Mouse (Mus musculus) layer of hippocampus, postnatal 36 days (tissue): ENCODE measurements around the gene Adgrd1. TPM values are rescaled to one million over a fixed set of nuclear protein-coding genes. Genes with fewer than 3 reads are reported as not detected.

Experiments
- DNase-seq, 2 experiments: peaks; one replicate each; pipeline ENCODE4 v3.0.0; 2022
- total RNA-seq, 2 experiments: library from RNA; stranded (reverse); gene quantifications; 2 replicates each; pipeline ENCODE4 v1.2.3; 2021

The Adgrd1 gene
- total RNA-seq, 2 experiments from 2014 or later, result 0.32 to 0.35 TPM

DNA sequence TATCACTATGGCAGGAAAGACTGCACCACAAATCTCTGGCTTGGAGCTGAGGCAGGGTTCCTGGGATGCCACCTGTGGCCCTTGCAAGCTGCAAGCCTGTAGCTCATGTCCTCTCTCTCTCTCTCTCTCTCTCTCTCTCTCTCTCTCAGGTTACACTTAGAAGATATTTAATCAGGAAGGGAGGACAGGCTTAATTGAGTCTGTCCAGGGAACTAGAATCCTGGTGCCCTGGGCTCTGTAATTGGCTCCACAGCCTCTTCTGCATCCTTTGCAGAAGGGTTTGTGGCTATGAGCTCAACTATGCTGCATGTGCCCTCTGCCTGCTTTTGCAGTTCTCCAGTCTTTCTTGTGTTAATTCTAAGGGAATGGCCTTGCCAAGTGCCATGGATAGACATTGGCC lies 111.7 kb downstream of the Adgrd1 start:
- DNase-seq, result no peak

DNA sequence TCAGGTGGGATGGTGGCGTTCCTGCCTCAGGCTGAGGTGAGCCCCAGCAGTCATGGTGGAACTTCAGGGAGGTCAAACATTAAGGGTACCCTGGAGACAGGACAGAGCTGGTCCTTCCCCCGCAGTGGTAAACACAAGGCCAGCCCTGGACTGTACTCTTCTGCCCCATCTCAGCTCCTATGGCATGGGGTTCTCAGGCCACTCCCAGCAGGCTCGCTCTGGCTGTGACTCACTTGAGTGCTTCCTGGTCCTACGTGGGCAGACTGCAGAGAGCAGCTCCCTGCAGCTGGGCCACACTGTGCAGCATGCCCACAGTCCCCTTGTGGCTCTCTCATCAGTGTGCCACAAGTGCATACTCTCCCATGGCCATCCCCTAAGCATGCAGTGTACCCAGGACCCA lies 112.3 kb downstream of the Adgrd1 start:
- no peak for DNase-seq

DNA sequence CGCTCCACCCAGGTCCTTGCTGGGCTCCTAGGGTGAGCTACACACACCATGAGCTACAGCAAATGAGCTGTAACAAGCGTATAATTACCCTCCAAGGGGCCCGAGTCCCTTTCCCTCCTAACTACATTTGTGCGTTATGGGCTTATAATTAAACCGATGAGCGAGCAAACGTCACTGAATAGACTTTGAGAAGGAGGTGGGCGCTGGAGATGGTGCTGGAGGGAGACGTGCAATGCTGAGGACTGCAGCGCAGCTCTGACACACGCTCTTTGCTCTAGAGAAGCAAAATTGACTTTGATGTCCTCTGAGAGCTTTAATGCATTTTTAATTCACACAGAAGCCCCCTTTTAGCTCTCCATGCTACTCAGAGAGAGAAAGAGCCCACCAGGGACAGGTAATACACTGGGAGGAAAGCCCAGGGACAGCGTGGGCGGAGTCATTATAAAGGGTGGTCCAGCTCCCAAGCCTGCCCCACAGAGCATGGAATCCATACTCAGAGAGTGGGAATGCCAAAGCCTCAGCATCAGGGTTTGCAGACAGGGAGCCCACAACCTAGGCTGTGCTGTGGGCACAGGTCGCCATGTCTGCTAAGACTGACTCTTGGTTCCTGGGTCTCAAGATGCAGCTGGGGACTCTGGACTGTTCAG lies 115.0 kb downstream of the Adgrd1 start:
- DNase-seq, result no peak

DNA sequence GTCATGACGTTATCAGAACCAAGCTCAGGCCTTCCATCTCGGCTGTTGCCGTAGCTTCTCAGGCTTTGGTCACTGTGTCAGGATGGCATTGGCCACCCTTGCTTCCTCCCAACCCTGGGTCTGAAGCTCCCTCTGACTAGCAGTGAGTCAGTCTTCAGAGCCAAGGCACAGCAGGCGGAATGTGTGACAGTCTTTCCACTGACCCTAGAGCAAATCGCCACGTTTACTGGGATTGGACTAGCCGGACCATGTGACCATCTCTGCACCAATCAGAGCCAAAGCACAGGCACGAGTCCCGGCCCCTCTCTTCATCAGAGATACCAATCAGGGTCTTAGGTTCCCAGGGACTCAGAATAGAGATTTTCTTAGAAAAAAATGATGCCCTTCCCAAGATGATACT lies 117.5 kb downstream of the Adgrd1 start:
- no peak for DNase-seq

DNA sequence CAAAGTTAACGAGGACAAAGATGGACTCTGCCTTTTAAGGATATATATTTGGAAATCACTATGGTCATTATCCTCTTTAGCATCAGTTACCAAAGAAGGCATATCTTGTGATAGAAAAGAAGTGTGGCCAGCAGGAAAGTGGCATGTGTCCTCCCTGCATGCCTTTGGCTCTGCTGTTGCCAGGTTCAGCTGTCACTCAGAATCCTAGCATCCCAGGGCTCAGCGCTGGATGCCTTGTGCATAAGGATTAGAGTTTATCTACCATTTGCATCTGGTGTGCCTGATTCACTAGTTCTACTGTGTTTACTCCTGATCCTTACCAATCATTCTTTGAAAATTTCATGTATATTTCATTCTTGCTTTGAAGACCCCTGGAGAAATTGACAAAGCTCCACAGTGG lies 119.5 kb downstream of the Adgrd1 start:
- no peak for DNase-seq

DNA sequence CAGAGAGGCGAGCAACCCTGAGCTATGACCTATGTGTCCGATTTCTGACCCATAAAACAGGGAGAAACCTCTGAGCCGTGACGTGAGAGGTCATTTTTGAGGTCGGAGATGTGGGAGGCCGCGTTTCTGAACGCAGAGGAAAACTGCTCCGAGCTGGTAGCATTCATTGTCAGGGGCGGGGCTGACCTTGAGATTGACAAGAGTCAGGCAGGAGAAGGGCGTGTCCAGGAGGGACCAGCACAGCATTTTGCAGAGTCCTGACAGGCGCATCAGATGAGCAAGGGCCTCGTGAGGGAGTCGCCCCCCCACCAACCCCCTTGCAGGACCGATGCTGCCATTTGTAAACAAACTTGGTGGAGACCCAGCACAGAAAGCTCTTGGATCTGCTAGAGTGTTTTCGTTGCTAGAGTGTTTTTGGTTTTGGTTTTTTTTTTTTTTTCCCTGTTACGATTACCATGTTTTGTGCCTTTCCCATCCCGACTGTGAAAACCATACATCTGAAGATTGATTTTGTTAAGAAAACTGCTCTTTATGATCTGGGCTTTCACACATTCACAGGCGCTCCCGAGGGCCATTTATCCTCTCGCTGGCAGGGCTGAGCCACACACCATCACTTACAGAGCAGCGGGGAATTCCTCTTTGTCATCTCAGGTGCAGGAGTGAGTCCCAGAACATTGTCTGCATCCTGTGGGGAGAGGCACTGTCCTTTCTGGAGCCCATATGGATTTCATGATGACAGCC lies 121.1 kb downstream of the Adgrd1 start:
- DNase-seq, result no peak

DNA sequence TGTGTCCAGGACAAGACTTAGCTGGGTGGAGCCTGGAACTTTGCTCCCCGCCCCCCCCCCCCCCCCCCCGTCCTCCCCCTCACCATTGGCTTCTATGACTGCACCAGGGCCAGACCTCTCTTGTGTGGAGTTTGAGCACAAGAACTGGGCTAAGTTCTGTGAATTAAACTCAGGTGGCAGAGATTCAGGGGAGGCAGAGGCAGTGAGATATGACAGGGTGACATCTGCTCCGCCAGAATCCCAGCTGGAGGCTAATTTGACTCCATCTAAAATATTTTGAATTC lies 121.6 kb downstream of the Adgrd1 start:
- no peak for DNase-seq

DNA sequence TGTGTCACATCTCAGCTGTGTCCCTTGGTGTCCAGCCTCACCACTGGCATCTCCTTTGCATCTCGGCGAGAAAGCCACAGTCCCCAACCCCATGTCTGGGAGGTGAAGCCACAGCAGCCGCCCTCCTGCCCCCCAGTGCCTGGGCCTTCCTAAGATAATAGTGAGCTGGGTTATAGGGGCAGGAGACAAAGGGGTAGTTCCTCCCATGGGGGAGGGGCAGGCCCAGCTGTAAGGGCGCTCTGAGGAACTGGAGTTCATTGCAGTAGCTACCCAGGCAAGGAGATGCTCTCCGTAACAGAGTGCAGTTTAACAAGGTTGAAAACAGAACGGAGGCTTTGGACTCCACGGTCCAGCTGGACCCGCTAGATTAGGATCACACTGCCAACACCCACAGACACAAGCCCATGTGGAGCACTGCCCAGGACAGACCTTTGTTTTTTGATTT lies 122.0 kb downstream of the Adgrd1 start:
- peak in 1 of 2 experiments; percentile 8 for DNase-seq

DNA sequence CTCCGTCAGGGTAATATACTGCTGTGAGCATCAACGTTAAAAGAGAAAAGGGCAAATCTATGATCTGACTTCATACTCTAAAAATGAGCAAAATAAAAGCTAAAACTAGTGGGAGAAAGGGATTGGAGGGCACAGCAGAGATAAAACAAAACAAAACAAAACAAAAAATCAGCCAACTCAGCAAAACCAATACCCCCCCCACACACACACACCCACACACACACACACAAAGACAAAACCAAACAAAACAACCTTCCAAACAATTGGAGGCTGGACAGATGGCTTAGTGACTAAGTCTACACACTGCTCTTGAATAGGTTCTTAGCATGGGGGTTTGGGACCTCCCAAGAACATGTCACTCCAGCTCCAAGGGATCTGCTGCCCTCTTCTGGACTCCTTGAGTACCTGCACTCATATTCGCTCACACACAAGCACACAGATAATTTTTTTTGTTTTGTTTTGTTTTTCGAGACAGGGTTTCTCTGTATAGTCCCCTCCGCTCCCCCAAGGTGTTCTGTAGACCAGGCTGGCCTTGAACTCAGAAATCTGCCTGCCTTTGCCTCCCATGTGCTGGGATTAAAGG lies 122.7 kb downstream of the Adgrd1 start:
- no peak for DNase-seq

DNA sequence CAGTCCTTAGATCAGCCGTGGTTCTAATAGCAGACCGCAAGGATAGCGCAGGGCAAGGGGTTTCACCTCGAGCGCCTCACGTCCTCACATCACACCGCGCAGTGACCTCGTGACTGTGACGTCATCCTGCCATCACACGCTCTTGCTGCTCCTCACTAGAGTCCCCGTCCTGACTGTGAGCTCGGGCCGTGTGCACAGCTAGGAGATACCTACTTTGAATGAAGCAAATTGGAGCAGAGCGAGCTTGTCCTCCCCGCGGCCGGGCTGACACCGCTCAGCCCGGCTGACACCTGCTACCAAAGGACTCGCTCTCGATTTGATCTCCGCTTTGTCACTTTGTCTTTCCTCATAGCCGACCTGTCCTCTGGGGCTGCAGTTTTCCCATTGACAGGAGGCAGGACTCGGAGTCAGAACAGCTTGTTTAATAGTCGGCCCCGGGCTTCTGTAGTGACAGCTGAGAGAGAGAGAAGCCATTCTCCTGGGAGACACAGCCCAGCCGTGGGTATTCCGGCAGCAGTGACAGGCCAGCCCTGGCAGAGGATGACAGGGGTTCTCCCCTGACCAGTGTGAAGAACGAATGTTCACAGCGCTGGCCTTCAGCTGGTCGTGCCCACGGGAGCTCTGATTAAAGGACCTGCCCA lies 129.4 kb downstream of the Adgrd1 start:
- no peak for DNase-seq

DNA sequence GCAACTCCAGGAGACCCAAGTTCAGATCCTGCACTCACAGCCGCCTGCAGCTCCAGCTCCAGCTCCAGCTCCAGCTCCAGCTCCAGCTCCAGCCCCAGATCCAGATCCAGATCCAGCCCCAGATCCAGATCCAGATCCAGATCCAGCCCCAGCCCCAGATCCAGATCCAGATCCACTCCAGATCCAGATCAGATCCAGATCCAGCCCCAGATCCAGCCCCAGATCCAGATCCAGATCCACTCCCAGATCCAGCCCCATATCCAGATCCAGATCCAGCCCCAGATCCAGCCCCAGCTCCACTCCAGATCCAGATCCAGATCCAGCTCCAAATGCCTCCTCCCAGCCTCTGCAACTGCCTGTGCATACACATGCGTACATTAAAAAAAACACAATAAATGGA lies 131.6 kb downstream of the Adgrd1 start:
- no peak for DNase-seq

DNA sequence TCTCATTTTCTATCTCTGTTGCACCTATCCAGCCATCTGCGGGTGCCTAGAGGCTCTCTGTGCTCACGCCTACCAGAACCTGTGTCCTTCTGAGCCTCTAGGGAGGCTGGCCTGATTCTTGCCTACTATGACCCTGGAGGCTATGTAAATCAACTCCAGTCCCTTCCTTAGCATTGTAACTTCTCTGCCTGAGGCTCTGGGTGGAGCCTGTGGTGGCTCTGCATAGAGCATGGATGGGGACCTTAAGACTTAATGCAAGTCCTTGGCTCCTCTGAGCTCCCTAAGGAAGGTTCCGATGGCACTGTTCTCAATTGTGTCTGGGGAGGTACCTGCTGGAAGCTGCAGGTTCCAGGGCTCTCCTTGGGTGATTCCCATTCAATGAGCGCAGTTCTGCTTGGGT lies 136.8 kb downstream of the Adgrd1 start:
- no peak for DNase-seq

DNA sequence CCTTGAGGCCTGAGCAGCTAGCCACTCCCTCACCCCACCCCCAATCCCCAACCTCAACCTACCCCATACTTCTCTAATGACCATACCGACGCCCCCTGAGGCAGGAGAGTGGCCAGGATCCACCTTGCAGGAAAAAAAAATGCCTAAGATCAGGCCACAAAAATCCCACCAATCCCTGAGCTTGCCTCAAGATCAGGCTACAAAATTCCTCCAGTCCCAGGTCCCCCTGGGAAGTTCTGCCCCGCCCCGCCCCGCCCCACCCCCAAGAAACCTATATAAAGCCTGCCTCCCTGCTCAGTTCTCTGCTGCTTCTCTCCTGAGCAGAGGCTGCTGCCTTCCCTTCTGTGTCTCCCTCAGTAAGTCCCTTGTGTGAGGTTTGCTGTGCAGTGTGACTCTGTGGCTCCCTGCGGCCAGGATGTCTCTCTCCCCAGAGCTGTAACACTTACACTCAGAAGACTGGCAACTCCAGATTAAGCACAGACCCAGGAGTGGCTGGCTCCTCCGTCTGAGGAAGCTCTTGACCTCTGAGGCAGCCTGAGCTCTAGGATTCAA lies 137.4 kb downstream of the Adgrd1 start:
- DNase-seq, result no peak

DNA sequence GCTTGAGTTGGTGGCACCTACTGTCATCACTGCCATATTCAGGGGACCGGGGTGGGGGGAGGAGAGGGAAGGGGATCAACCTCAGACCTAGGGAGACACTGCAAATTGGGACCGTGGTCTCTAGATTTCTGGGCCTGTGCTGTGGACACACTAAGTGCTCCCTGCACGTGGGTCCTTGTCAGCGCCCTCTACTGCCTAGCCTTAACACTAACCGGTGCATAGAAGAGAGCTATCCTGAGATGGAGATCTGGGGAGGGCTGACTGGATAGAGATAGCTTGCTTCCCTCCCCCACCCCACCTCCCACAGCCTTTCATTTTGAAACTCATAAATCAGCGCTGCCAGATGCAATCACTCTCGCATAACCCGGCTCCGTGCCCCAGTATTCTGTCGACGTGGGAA lies 139.8 kb downstream of the Adgrd1 start:
- DNase-seq, result no peak

DNA sequence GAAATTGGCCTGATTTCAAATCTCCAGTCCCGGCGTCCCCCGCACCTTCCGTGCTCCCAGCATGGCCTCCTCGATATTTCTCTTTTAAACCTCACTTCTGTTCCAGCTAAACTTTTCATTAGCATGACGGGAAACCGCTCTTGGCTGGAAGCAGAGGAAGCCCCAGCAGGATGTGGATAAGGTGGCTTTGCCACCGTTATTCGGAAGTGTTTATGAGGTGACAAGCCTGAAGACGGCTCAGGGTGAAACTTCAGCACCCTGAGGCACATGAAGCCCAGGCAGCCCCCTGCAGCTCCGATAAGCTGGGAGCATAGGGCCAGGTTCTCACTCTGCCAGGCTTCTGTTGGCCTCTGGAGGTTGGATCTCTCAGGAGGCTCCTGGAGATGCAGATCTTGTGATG lies 145.3 kb downstream of the Adgrd1 start:
- no peak for DNase-seq

DNA sequence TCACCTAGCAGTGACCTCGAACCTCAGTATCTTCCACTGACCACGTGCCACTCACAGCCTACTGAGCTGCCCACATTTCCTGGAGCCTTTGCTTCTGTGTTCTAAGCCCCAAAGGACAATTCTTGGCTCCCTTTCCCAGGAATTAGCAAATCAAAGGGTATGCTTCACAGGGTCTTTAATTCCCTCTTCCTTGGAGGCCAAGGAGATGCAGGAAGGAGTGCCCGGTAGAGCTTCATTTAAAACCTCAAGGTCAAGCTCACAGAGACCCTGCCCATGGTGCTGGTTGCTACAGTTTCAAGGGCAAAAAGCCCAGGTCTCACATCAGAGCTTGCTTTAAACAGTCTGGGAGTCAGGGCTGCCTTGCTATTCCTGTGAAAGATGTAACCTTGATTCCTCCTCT lies 145.7 kb downstream of the Adgrd1 start:
- DNase-seq, result no peak

DNA sequence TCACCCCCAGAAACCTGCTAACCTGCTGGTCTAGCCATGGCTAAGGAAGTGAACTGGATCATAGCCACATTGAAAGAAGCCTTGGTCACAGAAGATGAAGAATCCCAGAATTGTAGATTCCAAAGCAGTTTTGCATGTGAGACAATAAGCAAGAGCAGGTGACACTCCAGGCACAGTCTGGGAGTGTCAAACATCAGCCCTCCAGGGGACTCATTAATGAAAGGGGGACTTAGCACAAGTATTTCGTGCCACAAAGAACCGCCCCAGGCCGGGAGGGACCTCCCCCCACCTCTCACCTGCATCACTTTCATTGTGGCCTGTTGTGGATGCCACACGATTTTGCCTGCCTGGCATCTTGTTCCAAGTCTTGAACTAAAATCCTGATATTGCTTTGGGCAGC lies 146.6 kb downstream of the Adgrd1 start:
- DNase-seq, result no peak

DNA sequence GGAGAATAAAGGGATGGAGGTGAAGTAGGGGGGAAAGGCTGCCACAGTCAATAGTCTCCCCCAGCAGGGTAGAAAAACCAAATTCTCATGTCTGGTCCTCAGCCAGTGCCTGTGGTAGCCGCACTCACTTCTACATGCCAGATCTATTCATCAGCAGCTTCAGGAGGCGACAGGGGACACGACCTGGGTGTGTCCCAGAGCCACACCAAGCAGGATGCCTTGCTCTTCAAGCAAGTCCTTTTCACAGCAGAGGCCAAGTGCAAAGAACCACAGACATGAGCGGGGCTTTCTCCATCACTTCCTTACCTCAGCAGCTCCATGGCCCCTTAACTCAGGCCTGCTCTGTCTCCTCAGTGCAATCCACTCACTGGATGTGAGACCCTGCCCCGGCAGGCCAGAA lies 147.8 kb downstream of the Adgrd1 start:
- DNase-seq, result no peak

DNA sequence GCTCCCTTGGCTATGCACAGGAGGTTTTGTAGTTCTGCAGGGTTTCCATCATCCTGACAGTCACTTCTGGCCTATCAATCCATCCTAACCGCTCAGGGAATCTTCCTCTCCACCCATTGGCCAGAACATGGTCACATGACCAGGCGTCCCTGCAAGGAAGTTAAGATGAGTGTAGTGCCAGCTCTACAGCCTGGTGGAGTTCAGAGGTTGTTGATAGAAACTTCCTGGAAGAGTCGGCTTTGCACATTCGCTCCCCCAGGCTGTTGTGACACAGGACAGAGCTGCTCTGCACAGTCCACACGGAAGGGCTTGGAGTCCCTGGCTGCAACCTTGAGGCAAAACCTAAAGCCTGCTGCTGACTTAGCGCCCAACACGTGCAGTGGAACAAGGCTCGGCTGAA lies 152.5 kb downstream of the Adgrd1 start:
- no peak for DNase-seq
